Mouse (Mus musculus) kidney, postnatal 4 days (tissue): Measurements from ENCODE around the gene Gm10961.

Source experiments
- DNase-seq, 2 experiments: peaks; one replicate each; pipeline ENCODE4 v3.0.0; 2021; ENCODE audit warnings: mixed read lengths in 2 of 2

Gm10961 gene

GRCm38 (mm10) chr3:107630682-107631522 is at the start of gene Gm10961:
Gene Gm10961 (plus strand): TSS chr3:107631322.
- DNase-seq = peak; percentile 41 to 74

DNA sequence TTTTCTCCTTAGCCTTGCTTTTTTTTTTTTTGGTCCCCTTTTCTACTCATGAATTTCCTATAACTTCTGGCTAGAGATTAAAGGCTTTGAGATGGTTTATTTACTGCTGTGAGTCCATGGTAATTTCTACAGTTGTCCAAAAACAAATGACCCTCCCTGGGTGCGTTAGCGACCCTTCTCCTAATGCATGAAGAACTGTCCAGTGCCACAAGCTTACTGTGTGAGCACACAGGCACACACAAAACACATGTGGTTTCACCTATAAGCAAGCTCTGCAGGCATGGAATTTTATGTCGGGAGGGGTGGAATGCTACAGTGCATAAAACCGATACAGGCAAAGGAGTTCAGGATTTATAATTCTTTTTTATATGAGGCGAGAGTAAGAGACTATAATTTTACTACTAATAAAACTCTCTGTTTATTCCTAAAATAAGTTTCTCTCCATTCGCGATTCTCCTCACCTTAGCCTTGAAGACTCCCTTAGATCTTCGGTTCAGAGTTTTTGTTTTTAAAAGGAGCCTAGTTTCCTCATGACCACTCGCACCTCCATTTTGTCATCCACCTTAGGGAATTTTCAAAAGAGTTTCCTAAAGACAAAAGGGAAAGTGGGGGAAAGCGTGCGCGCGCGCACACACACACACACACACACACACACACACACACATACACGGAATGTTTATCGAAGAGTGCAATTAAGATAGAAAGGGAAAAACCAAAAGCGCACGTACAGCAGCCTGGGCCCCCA is 48.8 kb upstream of the Gm10961 start:
- no peak for DNase-seq

GRCm38 (mm10) chr3:107582875-107583767 is 48.0 kb upstream of the Gm10961 start:
- DNase-seq = peak; percentile 43 to 55

- DNase-seq = no peak
These were observed 47.2 kb upstream of the Gm10961 start for GRCm38 (mm10) chr3:107583893-107584292.

DNA sequence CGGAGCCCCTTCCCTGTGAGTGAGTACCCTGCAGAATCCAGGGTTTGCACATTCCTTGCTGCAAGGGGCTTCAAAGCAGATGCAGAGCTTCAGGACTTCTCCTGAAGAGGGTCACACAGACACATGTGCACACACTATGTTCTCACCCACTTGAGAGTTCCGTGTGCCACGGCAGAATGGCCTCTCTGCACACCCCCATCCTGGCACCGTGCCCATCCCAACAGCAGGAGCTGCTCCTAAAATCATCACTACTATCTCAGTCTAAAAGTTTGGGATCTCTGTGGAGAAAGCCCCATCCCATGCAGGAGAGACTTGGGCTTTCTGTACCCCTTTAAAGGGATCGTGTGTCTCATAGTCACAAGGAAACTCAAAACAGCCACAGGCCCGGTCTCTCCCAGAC is 44.6 kb upstream of the Gm10961 start:
- no peak for DNase-seq

- no peak for DNase-seq
These were observed 39.5 kb upstream of the Gm10961 start for GRCm38 (mm10) chr3:107591612-107592011.

- no peak for DNase-seq
These were observed 37.5 kb upstream of the Gm10961 start for GRCm38 (mm10) chr3:107593632-107594031.

DNA sequence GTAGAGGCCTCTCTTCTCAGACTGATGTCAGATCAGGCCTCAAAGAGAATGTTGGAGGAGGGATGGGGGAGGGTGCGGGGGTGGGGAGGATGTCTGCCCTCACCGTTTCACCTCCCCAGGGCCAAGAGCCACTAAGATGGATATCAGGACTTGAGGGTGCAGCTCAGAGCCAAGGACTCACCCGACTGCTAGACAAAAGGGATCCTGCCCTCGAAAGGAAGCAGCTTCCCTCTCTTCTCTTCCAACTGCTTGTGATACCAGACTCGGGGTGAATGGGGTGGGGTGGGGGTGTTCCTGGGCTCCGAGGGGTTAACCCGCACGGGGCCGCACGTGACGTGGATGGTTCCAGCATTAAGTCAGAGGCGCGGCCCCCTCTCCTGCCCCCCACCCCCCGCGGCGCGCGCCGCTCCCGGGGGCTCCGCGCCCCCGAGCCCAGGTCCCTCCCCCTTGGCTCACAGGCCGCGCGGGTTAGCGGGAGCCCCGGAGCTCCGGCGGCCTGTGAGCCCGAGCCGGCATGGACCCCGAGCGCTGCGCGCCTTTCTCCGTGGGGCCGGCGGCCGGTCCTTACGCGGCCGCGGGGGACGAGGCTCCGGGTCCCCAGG is 36.4 kb upstream of the Gm10961 start, which contains the start of gene Alx3:
TSS of gene Alx3 (plus strand) at position 370 of the 602 bp plus-strand sequence.
- no peak for DNase-seq

- DNase-seq = peak; percentile 34 to 53
These were observed 35.7 kb upstream of the Gm10961 start for GRCm38 (mm10) chr3:107595264-107595937.

- peak; percentile 39 to 57 for DNase-seq
These were observed 35.1 kb upstream of the Gm10961 start for GRCm38 (mm10) chr3:107595938-107596461.

DNA sequence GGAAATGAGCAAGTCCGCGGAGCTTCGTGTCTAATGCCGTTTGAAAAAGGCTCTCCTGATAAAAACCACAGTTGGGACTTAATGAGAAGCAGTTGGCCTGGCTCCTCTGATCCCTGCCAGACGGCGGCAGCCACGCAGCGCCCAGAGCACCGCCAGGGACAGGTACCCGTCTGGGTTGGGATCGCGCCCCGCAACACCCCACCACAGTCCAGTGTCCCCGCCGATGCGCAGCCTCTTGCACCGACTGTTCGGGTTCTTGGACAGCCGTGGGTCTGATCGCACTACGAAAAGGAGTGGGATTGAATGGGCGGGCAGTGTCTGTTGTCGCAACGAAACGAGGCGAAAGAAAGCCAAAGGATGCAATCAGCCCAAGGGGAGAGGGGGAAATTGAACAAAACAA is 34.6 kb upstream of the Gm10961 start:
- peak; percentile 50 to 65 for DNase-seq

GRCm38 (mm10) chr3:107597134-107597533 is 34.0 kb upstream of the Gm10961 start:
- DNase-seq = no peak

DNA sequence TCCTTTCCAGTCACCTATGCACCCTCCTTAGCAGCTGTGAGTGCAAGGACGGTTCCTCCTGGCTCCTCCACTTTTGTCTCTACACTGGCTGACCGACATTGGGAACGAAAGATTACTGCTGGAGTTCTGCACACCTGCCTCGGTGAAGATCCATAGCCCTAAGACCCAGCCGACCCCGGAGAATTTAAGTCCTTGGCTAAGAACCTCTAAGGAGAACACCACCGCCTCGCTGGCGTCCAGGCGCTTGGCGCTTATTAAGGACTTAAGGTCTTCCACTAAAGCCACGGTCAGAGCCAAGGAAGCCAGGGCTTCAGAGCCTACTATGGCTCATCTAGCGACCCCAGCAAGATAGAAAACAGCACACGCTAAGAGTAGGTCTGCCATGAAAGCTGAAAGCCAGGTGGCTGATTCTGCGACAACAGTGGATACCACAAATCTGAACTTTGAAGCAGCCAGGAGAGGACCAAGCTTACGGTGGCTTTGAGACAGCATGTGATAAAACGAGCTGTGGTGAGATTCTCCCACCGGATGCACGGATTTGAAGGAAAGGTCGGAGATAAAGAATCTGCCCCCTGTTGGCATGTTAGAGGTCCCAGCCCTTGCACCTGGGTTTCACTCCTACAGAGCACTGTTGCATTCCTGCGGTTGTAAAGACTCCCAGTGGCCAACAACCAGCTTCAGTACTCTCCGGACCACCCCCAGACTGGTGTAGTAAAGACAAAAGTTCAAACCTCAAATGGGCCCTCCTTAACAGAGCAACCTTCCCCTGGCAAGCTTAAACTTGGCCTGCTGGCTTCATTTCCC is 33.3 kb upstream of the Gm10961 start:
- DNase-seq = peak in 1 of 2 experiments; percentile 18

DNA sequence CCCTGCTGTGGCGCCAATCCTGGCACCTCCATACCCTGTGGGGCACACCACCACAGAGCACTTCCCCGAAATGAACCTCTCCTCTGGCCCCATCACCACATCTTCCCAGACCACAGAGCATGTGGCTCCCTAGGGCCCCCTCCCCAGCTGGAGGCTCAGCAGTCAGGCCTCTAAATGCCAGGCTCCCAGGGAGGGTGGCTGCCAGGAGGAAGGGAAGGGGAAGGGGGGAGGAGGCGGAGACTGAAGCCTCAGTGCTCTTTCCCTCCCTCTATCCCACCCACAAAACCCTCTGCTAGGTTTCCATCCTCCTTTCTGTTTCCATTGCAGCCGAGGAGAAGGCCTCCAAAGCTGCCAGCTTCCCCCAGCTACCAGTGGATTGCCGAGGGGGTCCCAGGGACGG is 31.0 kb upstream of the Gm10961 start:
- no peak for DNase-seq

DNA sequence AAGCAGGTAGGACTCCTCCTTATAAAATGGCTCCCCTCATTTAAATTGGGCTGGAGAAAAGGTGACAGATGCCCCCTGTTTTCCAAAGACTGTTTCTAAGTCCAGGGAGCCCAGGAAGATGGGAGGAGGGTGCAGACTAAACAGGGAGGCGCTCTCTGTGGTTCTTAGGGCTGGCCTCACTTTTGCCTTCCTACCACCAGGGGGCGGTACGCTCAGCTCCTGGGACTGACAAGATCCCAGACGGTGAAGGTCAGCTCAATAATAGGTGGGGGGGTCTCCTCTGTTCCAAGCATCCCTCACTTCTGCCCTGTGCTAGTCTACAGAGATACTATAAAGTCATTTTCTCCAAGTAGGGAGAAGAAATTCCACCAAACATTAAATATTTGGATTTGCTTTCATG is 25.8 kb upstream of the Gm10961 start:
- DNase-seq = peak; percentile 77 to 78

DNA sequence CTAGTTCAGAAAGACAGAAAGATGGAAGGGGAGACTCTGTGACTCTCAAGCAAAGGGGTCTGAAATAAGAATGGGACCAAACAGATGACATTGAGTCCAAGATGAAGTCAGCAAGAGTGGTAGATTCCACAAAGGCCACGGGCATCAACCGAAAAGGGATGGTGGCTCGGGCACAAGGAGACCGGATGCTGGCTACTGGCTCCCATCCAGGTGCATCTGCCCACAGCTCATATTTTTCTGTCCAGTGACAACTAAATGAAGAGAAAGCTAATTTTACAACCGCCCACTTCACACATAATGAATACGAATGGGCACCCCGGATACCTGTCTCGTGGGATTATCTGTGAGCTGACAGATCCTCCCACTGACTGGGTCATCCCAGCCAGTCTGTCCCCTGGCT is 23.9 kb upstream of the Gm10961 start:
- DNase-seq = no peak

GRCm38 (mm10) chr3:107608808-107609207 is 22.3 kb upstream of the Gm10961 start:
- DNase-seq = no peak

- peak; percentile 34 to 39 for DNase-seq
These were observed 21.7 kb upstream of the Gm10961 start for GRCm38 (mm10) chr3:107609376-107609775.

DNA sequence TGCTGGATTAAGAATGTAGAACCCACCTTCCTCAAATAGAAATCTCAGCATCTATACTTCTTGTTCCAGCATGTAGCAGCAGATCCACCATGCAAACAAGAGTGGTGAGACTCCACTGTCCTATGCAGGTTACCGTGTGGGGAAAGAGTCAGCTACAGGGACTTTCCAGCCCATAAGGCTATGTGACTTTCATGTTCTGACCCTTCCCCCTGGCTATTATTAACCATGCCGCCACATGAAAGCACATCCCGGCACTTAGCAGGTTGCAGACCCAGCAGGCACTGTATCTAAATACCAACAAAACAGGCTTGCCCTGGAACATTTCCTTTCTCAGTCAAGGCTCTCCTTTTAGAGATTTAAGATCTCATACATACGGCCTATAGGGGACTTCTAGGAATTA is 19.7 kb upstream of the Gm10961 start:
- no peak for DNase-seq

- DNase-seq = peak; percentile 85 to 86
These were observed 18.1 kb upstream of the Gm10961 start for GRCm38 (mm10) chr3:107612902-107613525.
